Mouse (Mus musculus) midbrain, embryonic 11.5 days (tissue): ENCODE measurements around the gene Angptl7. TPM values are rescaled to one million over a fixed set of nuclear protein-coding genes. Genes with fewer than 3 reads are reported as not detected.

Experiments used
- ATAC-seq: fragments of 200-750 bp; cut with Nextera tagmentation; 2 replicates; pipeline ENCODE4 v1.8.0; 2017; ENCODE audit warnings: moderate TSS enrichment, moderate library complexity; ENCODE audit not compliant: low FRiP score
- DNase-seq: peaks from one replicate; pipeline ENCODE4 v3.0.0; 2015; ENCODE audit warnings: low spot score; ENCODE audit errors: missing footprints
- H3K27ac ChIP-seq: fragments of 300-500 bp; sonication (generic); 2 replicates; pipeline ENCODE4 v1.5.1; 2014; ENCODE audit warnings: low read depth, low read length
- H3K27me3 ChIP-seq: fragments of 300-500 bp; sonication (generic); 2 replicates; pipeline ENCODE4 v1.6.1; 2014; ENCODE audit warnings: mild to moderate bottlenecking, low read length, moderate library complexity, mixed read lengths; ENCODE audit not compliant: control insufficient read depth, insufficient read depth
- H3K36me3 ChIP-seq: fragments of 300-500 bp; sonication (generic); 2 replicates; pipeline ENCODE4 v1.6.1; 2014; ENCODE audit warnings: mild to moderate bottlenecking, low read length, moderate library complexity, mixed read lengths; ENCODE audit not compliant: control insufficient read depth, insufficient read depth
- H3K4me1 ChIP-seq: fragments of 300-500 bp; sonication (generic); 2 replicates; pipeline ENCODE4 v1.6.1; 2014; ENCODE audit warnings: low read length; ENCODE audit not compliant: control insufficient read depth, insufficient read depth
- H3K4me2 ChIP-seq: fragments of 300-500 bp; sonication (generic); 2 replicates; pipeline ENCODE4 v1.6.1; 2014; ENCODE audit warnings: mild to moderate bottlenecking, moderate library complexity
- H3K4me3 ChIP-seq: fragments of 300-500 bp; sonication (generic); 2 replicates; pipeline ENCODE4 v1.5.1; 2014; ENCODE audit warnings: low read depth, low read length
- H3K9ac ChIP-seq: fragments of 300-500 bp; sonication (generic); 2 replicates; pipeline ENCODE4 v1.6.1; 2014; ENCODE audit warnings: low read length
- H3K9me3 ChIP-seq: fragments of 300-500 bp; sonication (generic); 2 replicates; pipeline ENCODE4 v1.6.1; 2016; ENCODE audit warnings: low read length; ENCODE audit not compliant: control insufficient read depth
- WGBS: fragments of 180-500 bp; shearing (Covaris S2); extraction: QIAGEN DNeasy Blood & Tissue Kit; methylation state at CpG from one replicate; pipeline ENCODE4 v1.1.7; 2014; 5-methylcytosine and 5-hydroxymethylcytosine counted together
- polyA plus RNA-seq: library from polyadenylated mRNA; unstranded; fragments of >200 nt; fragmentation: Nextera tagmentation; extraction: Ambion mirVana; gene quantifications from 2 replicates; pipeline ENCODE4 v1.2.1, GENCODE M21; 2014

Angptl7 gene
- polyA plus RNA-seq, 1 experiment from 2014 or later, result 0.14 TPM

DNA sequence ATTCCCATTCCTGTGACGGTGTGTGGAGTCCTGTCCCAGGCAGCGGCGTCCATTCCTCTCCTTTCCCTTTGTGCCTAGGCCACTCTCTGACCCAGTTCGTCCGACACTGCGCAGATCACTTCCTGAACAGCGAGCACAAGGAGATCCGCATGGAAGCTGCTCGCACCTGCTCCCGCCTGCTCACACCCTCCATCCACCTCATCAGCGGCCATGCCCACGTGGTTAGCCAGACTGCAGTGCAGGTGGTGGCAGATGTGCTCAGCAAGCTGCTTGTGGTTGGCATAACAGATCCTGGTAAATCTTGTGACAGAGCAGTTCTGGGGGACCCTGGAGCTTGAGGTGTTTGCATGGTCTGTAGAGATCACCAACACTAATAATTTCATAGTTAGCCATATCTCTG, 35.4 kb downstream of the Angptl7 start:
- Histone ChIP-seq H3K9ac (no peak overlapping the region), H3K4me1 (no peaks in the 10 kb centered on the region), H3K4me3 (no peak overlapping the region), H3K9me3 (no peaks in the 10 kb centered on the region), H3K36me3 (peaks cover 39% of the 10 kb centered on the region), H3K4me2 (no peak overlapping the region), H3K27me3 (no peaks in the 10 kb centered on the region), H3K27ac (no peak overlapping the region)
- DNase-seq (no peak), ATAC-seq (no peak)
- WGBS, result 96% methylated on average over 12 of the region's 12 CpGs

- H3K27ac ChIP-seq, result no peak overlapping the region
- no peaks in the 10 kb centered on the region for H3K4me1 ChIP-seq
- 97% methylated on average over 12 of the region's 12 CpGs for WGBS
- peaks cover 34% of the 10 kb centered on the region for H3K36me3 ChIP-seq
- no peaks in the 10 kb centered on the region for H3K27me3 ChIP-seq
- ATAC-seq (no peak), DNase-seq (no peak)
- no peak overlapping the region for H3K4me3 ChIP-seq
- no peaks in the 10 kb centered on the region for H3K9me3 ChIP-seq
- no peak overlapping the region for H3K9ac ChIP-seq
- no peak overlapping the region for H3K4me2 ChIP-seq
Observed at GRCm38 (mm10) chr4:148464301-148464700, 36.0 kb downstream of the Angptl7 start.

- Histone ChIP-seq H3K4me3 (no peak overlapping the region), H3K27ac (no peak overlapping the region), H3K27me3 (no peaks in the 10 kb centered on the region), H3K36me3 (peaks cover 35% of the 10 kb centered on the region), H3K4me1 (no peaks in the 10 kb centered on the region), H3K9me3 (no peaks in the 10 kb centered on the region), H3K4me2 (no peak overlapping the region), H3K9ac (no peak overlapping the region)
- no peak for DNase-seq
- WGBS, result 88% methylated on average over 14 of the region's 14 CpGs
- 0 out of 2 replicates have a peak, but pooled peaks have one; percentile 33 for ATAC-seq
Observed at GRCm38 (mm10) chr4:148463208-148463960, 36.9 kb downstream of the Angptl7 start.

DNA sequence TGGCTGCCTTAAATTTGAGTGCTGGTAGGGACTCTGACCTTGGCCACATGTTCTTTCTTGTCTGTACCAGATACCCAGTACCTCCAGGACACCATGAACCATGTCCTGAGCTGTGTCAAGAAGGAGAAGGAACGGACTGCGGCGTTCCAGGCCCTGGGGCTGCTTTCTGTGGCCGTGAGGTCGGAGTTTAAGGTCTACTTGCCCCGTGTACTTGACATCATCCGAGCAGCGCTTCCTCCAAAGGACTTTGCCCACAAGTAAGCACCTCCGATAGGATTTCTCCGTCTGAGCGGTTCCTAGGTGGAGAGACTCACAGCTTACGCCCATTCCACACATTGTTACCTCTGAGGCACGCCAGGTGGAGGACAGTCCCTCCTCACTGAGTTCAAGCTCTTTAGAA, 37.5 kb downstream of the Angptl7 start:
- H3K9me3 ChIP-seq, result no peaks in the 10 kb centered on the region
- ATAC-seq (no peak), DNase-seq (no peak)
- H3K4me3 ChIP-seq, result no peak overlapping the region
- peaks cover 35% of the 10 kb centered on the region for H3K36me3 ChIP-seq
- no peak overlapping the region for H3K27ac ChIP-seq
- H3K27me3 ChIP-seq, result no peaks in the 10 kb centered on the region
- no peak overlapping the region for H3K9ac ChIP-seq
- no peak overlapping the region for H3K4me2 ChIP-seq
- H3K4me1 ChIP-seq, result no peaks in the 10 kb centered on the region
- WGBS, result 97% methylated on average over 13 of the region's 13 CpGs

DNA sequence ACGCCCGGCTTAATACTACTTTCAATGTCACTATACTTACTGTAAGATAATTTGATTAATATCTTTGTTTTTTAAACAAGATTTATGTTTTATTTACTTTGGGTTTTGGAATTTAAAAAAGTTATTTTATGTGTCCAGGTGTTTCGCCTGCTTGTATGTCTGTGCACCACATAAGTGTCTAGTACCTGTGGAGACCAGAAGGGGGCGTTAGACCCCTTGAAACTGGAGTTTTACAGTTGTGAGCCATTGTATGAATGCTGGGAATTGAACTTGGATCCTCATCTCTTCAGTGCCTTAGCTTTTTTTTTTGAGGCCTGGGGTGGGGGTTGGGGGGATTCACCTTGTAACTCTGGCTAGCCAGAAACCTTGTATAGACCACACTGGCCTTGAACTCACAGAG, 38.5 kb downstream of the Angptl7 start:
- WGBS, result 83% methylated on average over 4 of the region's 4 CpGs

DNA sequence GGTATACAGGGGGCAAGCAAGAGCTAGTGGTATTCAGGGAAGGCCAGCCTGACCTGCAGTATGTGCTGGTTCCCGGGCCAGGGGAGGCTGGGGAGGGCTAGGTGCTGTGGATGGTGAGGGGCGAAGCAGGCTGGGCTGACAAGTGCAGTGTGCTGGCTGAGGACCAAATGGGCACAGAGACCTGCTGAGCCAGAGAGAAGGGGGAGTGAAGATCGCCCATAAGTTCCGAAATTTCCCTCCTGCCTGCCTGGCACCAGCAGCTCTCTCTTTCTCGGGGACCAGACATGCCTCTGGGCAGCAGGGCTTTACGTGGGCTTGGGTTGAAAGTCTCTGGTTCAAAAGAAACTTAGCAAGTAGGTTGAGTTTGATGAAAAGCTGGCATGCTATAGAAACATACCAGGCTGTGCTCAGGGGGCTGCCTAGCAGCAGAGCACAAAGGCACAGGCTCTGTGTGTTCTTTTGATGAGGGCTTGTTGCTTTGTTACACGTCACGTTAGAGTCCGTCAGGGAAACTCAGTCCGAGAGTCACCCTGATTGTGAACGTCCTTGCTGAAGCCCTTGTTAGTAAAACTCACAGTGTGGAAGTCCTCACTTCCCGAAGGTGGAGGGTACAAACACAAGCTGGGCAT, 39.5 kb downstream of the Angptl7 start:
- ATAC-seq, result no peak
- 63% methylated on average over 12 of the region's 12 CpGs for WGBS
- peaks cover 45% of the 10 kb centered on the region for H3K36me3 ChIP-seq
- no peak for DNase-seq
- H3K27ac ChIP-seq, result no peak overlapping the region
- H3K4me1 ChIP-seq, result no peaks in the 10 kb centered on the region
- no peak overlapping the region for H3K4me3 ChIP-seq
- H3K9ac ChIP-seq, result no peak overlapping the region
- no peaks in the 10 kb centered on the region for H3K9me3 ChIP-seq
- no peak overlapping the region for H3K4me2 ChIP-seq
- H3K27me3 ChIP-seq, result no peaks in the 10 kb centered on the region

More for the DNA sequence above, 38.5 kb downstream of the Angptl7 start:
- Histone ChIP-seq H3K27me3 (no peaks in the 10 kb centered on the region), H3K4me2 (no peak overlapping the region), H3K27ac (no peak overlapping the region), H3K36me3 (peaks cover 38% of the 10 kb centered on the region), H3K4me3 (no peak overlapping the region), H3K4me1 (no peaks in the 10 kb centered on the region), H3K9ac (no peak overlapping the region), H3K9me3 (no peaks in the 10 kb centered on the region)
- no peak for DNase-seq
- ATAC-seq, result no peak

DNA sequence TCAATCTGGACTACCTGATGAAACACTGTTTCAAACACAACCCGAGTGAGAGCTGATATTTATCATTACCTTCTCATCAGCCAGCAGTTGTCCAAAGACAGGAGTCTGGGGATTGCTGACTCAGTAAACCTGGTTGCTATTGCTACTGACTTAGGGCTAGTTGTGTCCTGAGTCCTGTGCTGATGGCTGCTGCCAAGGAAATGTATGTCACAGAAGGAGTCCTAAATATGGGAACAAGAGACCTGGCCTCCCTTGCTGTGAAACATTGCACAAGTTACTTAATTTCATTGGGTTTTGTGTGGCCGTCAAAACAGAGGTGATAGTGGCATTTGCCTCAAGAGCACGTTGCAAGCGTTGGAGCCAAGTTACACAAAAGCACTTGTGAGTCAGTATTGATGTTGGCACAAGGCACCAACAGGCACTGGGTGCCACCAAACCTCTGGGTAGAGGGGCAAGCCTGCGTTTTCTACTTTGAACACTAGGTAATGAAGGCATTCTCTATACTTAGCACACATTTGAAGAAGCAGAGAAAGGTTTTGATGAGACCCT, 44.7 kb downstream of the Angptl7 start:
- 95% methylated on average over 5 of the region's 5 CpGs for WGBS
- no peaks in the 10 kb centered on the region for H3K9me3 ChIP-seq
- ATAC-seq (no peak), DNase-seq (no peak)
- H3K36me3 ChIP-seq, result peaks cover 44% of the 10 kb centered on the region
- no peak overlapping the region for H3K4me3 ChIP-seq
- H3K4me1 ChIP-seq, result no peaks in the 10 kb centered on the region
- no peak overlapping the region for H3K9ac ChIP-seq
- H3K27ac ChIP-seq, result no peak overlapping the region
- no peak overlapping the region for H3K4me2 ChIP-seq
- no peaks in the 10 kb centered on the region for H3K27me3 ChIP-seq

- Histone ChIP-seq H3K27me3 (no peaks in the 10 kb centered on the region), H3K4me2 (no peak overlapping the region), H3K9ac (no peak overlapping the region), H3K4me1 (peaks cover 10% of the 10 kb centered on the region), H3K36me3 (peaks cover 38% of the 10 kb centered on the region), H3K4me3 (no peak overlapping the region), H3K27ac (no peak overlapping the region), H3K9me3 (no peaks in the 10 kb centered on the region)
- DNase-seq (no peak), ATAC-seq (no peak)
- WGBS, result 92% methylated on average over 11 of the region's 11 CpGs
Observed at GRCm38 (mm10) chr4:148453707-148454106, 46.6 kb downstream of the Angptl7 start.

- H3K4me3 ChIP-seq, result peak overlapping the region; percentile 94
- peak overlapping the region; percentile 55 for H3K4me2 ChIP-seq
- peak overlapping the region; percentile 89 for H3K9ac ChIP-seq
- no peaks in the 10 kb centered on the region for H3K9me3 ChIP-seq
- H3K4me1 ChIP-seq, result peaks cover 13% of the 10 kb centered on the region
- DNase-seq, result no peak
- 1% methylated on average over 15 of the region's 15 CpGs for WGBS
- H3K27ac ChIP-seq, result peak overlapping the region; percentile 76
- no peaks in the 10 kb centered on the region for H3K27me3 ChIP-seq
- no peak; the same call in 1 of the 2 replicates for ATAC-seq
- H3K36me3 ChIP-seq, result peaks cover 10% of the 10 kb centered on the region; the same call in 1 of the 2 replicates
Observed at GRCm38 (mm10) chr4:148448853-148449245, 51.4 kb downstream of the Angptl7 start.
